Mouse (Mus musculus) cerebellum, adult 18-20 months (tissue): ENCODE results near the gene Hcar1.

Experiments used
- DNase-seq, 2 experiments: peaks; one replicate each; pipeline ENCODE4 v3.0.0; 2021

Gene Hcar1

GRCm38 (mm10) chr5:123862374-123863350, 17.2 kb downstream of the Hcar1 start:
- DNase-seq: no peak

GRCm38 (mm10) chr5:123858798-123859197, 21.0 kb downstream of the Hcar1 start:
- no peak for DNase-seq

DNA sequence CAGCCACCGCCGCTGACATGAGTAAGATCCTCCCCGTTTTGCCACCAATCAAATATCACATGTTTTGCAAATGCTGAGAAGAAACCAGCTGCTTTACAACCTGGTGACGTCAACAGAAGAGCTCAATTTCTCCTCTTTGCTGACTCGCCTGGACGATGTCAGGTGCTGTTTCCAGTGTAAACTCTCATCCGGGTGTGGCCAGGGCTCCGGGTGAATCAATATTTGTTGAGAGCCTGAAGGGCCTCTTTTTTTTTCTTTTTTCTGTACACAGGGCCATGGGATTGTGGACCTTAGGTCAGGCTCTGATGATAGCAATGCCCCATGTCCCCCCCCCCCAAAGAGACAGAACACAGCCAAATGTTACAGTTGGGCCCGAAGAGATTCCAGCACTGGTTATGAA, 25.3 kb downstream of the Hcar1 start:
- no peak for DNase-seq

DNA sequence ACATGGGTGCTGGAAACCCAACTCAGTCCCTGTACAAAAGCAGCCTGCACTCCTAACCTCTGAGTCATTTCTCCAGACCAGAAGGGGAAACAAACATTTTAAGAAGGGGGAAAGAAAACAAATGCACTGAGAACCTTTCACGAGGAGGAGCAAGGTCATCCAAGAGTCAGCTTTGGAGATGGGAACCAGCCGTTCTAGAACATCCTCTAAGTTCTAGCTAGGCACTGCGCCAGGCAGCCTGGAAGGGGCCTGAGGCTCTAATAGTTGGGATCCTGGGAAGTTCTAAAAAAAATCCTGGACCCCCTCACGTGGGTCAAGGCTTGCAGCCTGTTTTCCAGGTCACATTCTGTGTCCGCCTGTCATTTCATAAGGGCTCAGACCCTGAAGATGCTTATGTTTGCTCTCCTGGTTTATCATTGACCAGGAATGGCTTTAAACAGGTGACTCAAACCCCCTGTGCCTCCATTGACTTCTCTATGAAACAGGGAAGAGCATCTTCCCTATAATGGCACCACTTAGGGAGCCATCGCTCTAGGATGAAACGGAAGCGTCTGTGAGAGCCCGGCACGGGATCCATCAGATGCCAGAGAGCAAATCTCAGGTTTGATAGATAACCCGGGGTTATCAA, 25.8 kb downstream of the Hcar1 start:
- no peak for DNase-seq

- no peak for DNase-seq
Observed at GRCm38 (mm10) chr5:123851398-123851797, 28.4 kb downstream of the Hcar1 start.

- no peak for DNase-seq
Observed at GRCm38 (mm10) chr5:123844316-123844715, 35.5 kb downstream of the Hcar1 start.

- no peak for DNase-seq
Observed at GRCm38 (mm10) chr5:123843816-123844215, 36.0 kb downstream of the Hcar1 start.

GRCm38 (mm10) chr5:123842935-123843282, 36.9 kb downstream of the Hcar1 start:
- no peak for DNase-seq

GRCm38 (mm10) chr5:123842221-123842934, 37.4 kb downstream of the Hcar1 start:
- no peak for DNase-seq

GRCm38 (mm10) chr5:123837371-123837770, 42.4 kb downstream of the Hcar1 start:
- DNase-seq: no peak

- no peak for DNase-seq
Observed at GRCm38 (mm10) chr5:123834836-123835235, 45.0 kb downstream of the Hcar1 start.

GRCm38 (mm10) chr5:123832309-123832708, 47.5 kb downstream of the Hcar1 start:
- no peak for DNase-seq

DNA sequence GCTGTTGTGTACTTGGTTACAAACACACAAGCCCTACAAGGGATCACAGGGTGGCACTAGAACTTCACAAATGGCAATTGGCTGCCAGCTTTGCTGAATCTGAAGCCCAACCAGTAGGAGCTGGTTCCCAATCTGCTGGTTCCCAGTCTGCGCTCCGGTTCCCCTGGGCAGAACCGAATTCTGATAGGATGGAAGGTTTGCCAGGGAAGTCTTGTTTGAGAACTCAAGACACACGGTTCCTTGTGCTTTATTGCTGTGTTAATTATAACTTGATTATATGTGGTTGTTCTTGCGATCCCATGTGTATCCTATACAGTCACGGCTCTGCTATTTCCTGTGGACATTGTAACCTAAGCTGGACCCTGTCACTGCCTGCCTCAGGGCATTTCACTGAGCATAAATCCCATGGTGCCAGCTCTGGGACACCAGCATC, 52.1 kb downstream of the Hcar1 start:
- DNase-seq: no peak
